Mouse (Mus musculus) right cerebral cortex, postnatal 36 days (tissue): ENCODE results near the gene Hsd3b7.

Experiments used
- DNase-seq, 2 experiments: peaks; one replicate each; pipeline ENCODE4 v3.0.0; 2022; ENCODE audit warnings: low spot score in 2 of 2, mixed read lengths in 1 of 2

Gene Hsd3b7

DNA sequence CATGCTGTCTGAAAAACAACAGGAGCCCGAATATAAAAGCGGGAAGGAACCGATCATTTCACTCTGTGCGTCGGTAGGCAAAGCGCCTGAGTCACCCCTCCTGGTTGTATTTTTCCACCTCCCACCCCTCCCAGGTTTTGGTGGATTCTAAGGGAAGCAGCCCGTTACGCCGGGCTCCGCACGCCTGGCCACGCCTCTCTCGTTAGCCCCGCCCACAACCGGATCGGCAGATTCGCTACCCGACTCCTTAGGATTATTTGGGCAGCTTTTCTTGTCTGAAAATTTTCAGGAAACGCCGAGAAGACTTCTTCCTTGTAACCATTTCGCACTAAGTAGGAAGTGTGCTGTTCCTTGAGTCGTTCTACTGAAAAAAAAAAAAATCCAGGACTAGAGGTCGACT, 24.0 kb upstream of the Hsd3b7 start, which contains the start of gene Setd1a:
Setd1a (plus strand) TSS at position 245 of the 400 bp plus-strand sequence.
- peak; percentile 77 to 84 for DNase-seq

DNA sequence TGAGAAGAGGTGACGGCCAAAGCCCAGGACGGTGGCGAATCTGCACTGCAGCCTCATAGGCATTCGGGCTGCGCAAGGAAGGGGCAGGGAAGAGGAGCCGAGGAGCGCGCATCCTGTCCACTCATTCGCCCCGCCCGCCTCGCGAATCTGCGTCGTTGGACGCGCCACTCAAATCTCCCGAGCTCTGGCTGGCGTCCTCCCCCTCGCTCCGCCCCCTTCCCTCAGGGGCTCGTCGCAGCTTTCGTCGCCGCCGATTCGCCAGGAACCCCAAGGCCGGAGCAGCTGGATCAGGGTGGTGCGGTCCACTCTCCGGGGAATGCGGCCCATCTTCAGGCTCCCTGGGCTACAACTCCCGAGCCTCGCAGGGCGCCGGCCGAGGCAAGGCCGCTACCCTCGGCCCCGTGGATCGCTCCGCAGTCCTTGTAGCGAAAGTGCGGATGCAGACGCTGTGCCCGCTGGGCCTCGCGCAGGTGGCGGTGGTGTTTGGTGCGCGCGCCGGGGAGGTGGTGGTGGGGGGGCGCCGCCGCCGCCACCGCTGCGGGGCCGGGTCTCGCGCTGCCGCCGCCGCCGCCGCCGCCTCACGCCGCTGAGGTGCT, 23.4 kb upstream of the Hsd3b7 start:
- DNase-seq: peak; percentile 94

DNA sequence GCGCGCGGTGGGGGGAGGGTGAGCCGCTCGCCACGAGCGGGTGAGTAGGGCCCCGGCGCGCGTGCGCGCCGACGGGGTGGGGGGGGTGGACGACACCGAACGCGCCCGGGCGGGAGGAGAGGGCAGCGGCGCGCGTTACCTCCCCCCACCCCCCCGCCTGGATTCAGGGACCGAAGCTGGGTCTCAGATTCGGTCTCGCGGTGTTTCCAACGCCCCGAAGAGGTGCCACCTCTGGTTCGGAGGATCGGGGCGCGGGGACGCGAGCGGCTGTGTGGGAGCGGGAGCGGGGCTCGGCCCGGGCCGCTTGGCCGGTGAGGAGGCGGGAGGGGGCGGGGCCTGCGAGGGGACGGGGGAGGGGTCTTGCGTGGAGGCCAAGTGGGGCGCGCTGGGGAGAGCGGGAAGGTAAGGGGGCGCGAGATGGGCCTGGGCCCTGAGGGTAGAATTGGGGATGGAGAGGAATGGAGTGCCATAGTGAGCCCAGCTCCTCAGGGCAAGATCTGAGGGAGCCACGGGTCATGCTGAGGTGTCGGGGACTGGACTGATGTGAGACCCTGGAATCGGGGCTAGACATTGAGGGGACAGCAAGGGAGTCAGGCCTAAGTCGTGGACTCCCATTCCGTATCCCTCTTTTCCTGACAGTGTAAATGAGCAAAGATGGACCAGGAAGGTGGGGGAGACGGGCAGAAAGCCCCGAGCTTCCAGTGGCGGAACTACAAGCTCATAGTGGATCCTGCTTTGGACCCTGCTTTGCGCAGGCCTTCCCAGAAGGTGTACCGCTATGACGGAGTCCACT, 22.7 kb upstream of the Hsd3b7 start:
- no peak for DNase-seq

DNA sequence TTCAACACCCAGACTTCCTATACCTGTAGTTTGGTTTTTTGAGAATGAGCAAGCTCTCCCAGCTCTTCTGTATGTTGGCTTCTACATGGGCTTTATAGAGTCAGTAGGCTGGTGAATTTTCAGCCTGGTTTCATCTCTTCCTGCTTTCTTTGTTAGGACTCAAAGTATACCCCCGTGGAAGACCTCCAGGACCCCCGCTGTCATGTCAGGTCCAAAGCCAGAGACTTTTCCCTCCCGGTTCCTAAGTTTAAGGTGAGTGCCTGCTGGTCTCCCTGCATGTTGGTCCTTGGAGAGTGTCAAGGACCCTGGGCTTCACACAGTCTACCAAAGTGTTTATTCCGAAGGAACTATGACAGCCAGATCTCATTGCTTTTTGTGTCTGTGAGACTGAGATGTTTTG, 22.1 kb upstream of the Hsd3b7 start:
- no peak for DNase-seq

DNA sequence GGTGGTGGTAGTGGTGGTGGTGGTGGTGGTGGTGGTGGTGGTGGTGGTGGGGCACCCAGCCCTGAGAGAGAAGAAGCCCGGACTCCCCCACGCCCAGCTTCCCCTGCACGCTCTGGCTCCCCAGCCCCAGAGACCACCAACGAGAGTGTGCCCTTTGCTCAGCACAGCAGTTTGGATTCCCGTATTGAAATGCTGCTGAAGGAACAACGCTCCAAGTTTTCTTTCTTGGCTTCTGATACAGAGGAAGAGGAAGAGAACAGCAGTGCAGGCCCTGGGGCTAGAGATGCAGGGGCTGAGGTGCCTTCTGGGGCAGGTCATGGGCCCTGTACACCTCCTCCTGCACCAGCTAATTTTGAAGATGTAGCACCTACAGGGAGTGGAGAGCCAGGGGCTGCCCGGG, 15.1 kb upstream of the Hsd3b7 start, which contains the start of gene Gm49388:
Gm49388 (plus strand) TSS at position 301 of the 400 bp plus-strand sequence.
- DNase-seq: no peak

DNA sequence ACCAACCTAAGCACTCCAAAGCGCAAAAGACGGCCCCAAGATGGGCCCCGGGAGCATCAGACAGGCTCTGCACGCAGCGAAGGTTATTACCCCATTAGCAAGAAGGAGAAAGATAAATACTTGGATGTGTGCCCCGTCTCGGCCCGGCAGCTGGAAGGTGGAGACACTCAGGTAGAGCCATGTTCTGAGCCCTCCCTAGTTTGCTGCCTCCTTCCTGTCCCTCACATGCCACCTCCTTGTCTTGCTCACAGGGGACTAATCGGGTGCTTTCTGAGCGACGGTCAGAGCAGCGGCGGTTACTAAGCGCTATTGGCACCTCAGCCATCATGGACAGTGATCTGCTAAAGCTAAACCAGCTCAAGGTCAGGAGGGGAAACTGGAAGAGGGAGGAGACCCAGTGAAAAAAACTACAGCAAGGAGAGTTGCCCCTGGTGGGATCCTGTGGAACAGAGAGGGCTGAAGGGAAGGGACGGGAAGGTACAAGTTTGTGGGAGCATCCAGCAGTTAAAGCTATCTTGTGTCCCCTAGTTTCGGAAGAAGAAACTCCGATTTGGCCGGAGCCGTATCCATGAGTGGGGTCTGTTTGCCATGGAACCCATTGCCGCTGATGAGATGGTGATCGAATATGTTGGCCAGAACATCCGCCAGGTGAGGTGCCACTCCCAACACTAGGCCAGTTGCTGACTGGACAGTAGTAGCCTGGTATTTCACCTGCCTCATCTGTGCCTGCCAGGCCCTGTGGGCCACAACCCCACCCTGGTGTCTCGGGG, 3.1 kb upstream of the Hsd3b7 start:
- DNase-seq: no peak

DNA sequence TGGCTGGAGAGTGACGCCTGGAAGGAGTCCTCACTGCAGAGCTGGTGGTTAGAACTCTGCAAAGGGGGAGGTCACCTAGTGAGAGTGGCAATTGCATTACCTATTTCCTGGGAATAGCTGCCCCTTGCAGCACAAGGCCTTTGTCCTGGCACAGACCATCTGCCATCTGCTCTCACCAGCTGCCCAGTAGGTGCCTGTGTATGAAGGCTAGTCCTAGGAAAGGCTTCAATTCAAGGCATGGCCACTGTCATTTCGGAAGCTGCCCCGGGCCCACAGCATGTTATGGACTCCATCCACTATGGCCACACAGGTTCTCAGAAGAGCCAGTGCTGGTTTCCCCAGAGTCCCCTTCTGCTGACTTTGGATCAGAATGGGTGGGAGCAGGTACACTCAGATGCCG, 1.8 kb upstream of the Hsd3b7 start:
- DNase-seq: no peak

DNA sequence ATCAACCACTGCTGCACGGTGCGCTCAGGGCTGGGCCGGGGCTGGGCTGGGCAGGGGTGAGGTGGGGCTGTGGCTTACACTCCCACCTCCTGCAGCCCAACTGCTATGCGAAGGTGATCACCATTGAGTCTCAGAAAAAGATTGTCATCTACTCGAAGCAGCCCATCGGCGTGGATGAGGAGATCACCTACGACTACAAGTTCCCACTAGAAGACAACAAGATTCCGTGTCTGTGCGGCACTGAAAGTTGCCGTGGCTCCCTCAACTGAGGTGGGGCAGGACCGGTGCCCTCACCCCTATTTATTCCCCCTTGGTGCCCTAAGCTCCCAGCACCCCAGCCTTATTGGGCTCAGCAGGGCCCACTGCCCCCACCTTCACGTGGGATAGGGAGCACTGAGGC, 1.2 kb upstream of the Hsd3b7 start:
- no peak for DNase-seq

DNA sequence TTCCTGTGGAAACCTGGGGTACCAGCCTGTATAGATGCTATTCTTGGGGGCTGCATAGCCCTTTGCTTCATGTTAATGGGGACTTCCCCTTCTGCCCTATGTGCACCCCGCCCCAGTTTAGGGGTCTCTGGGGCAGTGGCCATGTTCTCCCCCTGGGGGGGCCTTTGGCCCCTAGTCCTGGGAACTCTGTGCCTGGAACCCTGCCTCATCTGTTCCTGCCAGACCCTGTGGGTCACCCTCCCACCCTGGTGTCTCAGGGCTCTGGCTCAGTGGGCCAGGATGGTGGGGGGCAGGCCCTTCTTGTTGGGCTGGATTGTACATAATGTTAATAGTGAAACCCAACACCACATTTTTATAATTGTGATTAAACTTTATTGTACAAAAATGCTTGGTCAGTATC, 666 bp upstream of the Hsd3b7 start:
- no peak for DNase-seq

DNA sequence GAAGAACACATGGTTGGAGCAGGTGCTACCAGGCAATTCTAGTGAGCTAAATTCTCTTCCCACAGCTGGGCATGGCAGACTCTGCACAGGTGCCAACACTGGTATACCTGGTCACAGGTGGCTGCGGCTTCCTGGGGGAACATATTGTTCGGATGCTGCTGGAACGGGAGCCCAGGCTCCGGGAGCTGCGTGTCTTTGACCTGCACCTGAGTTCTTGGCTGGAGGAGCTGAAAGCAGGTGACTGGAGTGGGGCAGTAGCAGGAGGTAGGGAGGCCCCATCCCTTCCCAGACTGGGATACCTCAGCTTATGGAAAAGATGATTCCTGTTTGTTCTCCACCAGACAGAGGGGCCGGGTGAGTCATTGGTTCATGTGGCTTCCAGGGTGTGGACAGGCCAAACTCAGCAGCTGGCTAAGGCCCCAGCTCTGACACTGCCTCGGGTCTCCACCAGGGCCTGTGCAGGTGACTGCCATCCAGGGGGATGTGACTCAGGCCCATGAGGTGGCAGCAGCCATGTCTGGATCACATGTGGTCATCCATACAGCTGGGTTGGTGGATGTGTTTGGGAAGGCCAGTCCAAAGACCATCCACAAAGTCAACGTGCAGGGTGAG, 712 bp downstream of the Hsd3b7 start:
- DNase-seq: no peak

DNA sequence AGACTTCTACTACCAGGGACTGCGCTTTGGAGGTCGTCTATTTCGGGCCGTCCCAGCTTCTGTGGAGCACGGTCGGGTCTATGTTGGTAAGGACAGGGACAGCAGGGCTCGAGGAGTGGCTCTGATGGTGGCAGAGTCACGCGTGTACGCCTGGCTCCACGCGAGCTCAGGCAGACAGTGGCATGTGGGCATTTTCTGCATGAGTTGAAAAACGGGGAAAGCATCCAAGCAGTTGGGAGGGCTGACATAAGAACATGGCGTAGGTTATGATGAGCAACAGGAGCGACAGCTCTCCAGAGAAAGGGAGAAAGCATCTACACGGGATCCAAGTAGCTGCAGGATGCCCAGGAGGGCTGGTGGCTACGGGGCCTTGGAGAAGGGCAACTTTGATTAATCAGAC, 1.9 kb downstream of the Hsd3b7 start:
- no peak for DNase-seq

DNA sequence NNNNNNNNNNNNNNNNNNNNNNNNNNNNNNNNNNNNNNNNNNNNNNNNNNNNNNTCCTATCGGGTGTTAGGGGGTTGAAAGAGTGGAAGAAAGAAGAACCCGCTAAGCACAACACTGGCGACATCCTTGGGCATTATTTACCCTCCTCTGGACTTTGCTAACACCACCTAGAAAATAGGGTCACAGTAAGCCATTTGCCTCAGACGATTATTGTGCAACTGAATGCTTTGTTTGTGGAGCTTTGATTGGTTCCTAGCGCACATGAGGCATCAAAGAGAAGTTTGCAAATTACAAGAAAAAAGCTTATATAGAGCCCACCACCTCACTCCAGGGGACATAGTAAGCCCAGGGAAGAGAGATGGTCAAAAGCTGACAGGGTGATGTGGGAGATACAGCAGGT, 8.4 kb downstream of the Hsd3b7 start:
- DNase-seq: no peak

DNA sequence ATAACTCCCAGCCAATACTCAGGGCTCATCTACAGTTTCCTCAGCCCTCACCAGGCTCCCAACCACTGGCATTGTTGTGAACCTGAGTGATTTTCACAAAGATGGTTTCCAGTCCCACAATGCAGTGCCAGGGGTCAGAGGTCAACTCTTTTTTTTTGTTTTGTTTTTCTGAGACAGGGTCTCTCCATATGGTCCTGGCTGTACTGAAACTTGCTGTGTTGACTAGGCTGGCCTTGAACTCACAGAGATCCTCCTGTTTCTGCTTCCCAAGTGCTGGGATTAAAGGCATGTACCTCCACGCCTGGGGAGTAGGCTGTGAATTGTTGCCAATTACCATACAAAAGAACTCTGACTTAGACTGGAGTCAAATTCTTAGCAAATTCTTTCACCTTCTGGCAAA, 9.4 kb downstream of the Hsd3b7 start:
- no peak for DNase-seq

DNA sequence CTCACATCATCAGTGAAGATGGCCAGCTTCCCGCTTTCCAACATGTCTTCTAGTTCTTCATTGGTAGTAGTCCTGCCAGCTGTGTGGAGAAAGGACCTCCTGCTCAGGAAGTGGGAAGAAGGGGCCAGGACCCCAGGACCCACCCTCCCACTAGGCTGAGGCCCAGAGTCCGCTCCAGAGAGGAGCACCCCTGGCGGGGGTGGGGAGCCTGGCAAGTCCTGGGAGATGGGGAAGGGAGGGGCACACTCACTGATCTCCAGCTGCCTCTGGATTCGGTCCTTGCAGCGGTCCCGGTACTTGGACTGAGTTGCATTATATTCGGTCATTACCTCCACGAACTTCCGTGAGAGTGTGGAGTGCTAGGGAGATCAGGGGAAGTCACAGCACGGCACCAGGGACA, 10.2 kb downstream of the Hsd3b7 start:
- no peak for DNase-seq

DNA sequence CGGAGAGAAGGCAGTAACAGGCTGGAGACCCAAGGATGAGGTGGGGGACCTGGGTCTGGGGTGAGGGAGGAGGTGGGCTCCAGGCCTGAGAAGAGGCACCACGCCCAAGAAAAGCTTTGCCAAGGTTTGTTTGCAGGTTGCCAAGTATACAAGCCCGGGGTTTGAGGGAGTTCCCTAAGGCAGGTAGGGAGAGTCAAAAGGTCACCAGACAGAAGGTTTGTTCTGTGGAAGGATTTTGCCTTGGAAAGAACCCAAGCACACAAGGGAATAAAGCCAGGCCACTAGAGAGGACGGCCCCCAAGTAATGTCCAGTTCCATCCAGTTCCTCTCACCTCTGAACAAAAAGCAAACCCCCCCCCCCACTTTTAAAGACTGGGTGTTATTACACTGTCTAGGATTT, 10.8 kb downstream of the Hsd3b7 start:
- no peak for DNase-seq

DNA sequence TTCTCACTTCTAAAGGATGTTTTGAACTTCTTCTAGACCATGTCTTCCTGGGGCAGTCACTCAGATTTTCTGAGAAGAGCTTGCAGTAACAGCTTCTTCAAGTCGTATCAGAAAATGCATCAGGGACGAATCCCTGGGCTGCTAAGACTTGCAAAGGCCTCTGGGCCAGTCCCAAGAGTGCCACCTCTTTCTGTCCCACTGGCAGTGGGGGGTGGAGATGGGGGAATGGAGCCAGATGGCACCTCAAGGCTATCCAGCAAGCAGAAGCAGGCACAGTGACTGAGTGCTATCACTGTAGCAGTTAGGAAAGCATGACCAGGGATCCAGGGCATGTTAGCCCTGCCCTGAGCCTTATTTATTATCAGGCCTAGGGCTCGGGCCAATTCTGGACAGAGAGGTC, 11.9 kb downstream of the Hsd3b7 start:
- no peak for DNase-seq

DNA sequence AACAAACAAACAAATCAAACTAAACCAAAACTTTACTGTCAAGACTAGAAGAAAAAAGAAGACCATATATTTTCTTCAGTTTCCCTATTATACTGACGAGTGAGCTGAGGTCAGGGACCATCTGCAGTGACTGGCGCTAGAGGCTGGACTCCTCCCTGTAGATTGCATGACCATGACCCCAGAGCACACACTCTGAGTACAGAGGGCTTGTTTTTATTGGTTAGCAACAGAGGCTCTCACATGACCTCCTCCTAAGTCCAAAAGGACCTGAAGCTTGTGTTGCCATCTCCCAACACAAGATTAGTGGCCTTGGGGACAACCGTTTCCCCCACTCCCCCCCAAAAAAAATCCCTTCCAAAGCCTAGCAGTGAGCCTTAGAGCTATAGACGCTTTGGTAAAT, 13.4 kb downstream of the Hsd3b7 start:
- no peak for DNase-seq

DNA sequence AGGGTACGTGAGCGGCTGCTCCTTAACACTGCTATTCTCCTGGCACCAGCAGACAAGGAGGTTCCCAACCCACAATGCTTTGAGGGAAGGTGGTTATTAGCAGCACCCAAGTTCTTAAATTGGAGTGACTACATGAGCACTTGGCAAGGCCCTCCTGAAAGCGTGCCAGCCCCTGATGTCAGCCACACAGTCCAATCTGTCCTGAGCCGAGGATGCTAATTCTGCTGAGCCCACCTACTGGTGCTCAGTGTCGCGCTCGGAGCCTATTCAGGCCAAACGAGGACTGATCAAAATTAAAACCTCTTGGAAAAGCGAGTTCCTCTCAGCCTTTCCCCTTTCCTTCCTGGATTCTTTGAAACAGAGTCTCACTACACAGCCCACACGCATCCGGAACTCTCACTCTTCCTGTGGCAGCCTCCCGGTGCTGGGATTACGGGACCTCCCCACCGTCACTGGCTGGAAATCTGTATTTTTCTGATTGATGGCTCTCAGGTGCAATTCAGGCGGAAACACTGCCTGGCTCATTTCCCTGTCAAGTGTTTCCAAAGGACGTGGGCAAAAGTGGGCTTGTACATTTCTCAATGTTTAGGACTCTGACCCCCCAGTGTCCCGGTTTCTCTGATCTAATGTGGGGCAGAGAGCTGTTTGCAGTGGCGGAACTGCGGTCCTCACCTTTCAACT, 14.0 kb downstream of the Hsd3b7 start:
- DNase-seq: peak; percentile 77 to 80

DNA sequence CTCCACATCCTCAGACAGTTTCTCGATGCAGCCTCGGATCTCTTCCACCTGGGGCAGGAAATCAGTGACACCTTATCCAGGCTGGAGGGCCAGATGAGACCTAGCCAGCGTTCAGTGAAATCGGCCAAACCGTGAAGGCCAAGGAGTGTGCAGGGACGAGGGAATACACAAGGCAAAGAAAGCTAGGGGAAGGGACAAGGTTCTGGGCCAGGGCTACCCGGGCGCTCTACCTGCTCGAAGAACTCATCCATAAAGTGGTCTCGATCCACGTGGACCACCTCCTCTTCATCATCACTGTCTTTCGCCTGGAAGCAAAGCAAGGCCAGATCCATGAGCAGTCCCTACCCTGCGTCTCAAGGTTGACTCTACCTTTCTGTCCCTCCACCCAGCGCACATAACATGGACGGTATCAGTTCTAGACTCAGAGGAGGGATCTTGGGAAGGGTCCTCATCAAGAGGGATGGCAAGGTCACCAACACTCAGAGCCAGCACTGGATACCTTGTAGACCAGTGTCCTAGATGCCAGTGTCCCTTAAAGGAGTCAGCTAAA, 14.8 kb downstream of the Hsd3b7 start:
- DNase-seq: no peak

DNA sequence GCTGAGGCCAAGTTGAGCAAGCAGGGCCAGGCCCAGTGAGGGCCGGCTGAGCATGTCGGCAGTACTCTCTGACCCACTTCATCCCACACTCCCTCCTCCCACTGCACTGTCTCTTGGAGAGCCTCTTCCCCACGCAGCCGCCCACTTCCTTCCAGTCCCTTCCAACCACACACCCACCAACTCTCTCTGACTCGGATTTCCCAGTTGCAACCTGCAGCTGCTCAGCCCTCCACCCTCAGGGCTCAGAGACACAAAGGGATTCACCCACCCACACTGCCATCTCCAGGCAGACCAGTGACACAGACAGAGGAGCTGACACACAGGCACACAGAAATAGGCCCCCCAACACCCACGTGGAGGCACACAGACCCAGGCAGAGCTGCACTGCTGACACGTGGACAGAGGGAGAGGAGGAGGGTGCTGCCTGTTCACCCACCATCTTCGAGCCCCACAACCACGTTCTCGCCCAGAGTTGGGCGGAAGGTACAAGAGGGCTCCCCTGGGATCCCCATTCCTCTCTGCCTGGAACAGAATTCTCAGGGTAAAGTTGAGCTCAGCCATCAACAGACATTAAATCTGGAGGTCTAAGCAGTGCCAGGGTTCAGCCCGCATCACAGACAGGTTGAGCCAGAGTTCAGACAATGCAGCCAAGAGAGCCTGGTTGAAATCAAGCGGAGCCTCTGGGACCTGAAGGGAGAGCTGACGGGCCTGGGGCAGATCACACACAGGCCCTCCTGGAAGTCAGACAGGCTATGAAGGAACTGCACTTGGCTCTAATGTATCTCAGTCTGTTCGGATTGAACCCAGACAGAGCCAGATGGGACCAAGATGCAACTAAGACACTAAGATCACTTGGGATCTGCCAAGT, 15.8 kb downstream of the Hsd3b7 start:
- DNase-seq: peak; percentile 79 to 90
